Mouse (Mus musculus) heart, postnatal 0 days (tissue): ENCODE measurements around the gene Snrnp200.
A peak's percentile ranks its signal among the peaks of the same experiment; 100 is the strongest.

Source experiments
- CTCF ChIP-seq: IDR thresholded peaks from 2 replicates; pipeline ENCODE4 v1.5.1; 2016; ENCODE audit warnings: antibody characterized with exemption, control low read depth, low read depth
- EP300 ChIP-seq: IDR thresholded peaks from 2 replicates; pipeline ENCODE4 v1.6.1; 2016; ENCODE audit warnings: antibody characterized with exemption, low read depth

- TF ChIP-seq CTCF (no peak), EP300 (peak; percentile 31; the same call in 1 of the 2 replicates)
Observed at GRCm38 (mm10) chr2:127207547-127208451, at the start of gene Snrnp200, which contains the start of gene 1810024B03Rik.
